Mouse (Mus musculus) C2C12 (cell line): Measurements from ENCODE around the gene Myh9.

Source experiments
- CEBPB ChIP-seq: IDR thresholded peaks from one replicate; pipeline ENCODE4 v1.6.1; 2011; ENCODE audit warnings: low read depth, mild to moderate bottlenecking, control low read depth, moderate library complexity
- CTCF ChIP-seq: IDR thresholded peaks from one replicate; pipeline ENCODE4 v1.5.1; 2011; ENCODE audit not compliant: control insufficient read depth, insufficient read depth, insufficient read length
- MAX ChIP-seq: IDR thresholded peaks from one replicate; pipeline ENCODE4 v1.6.1; 2011; ENCODE audit warnings: mild to moderate bottlenecking, control low read depth
- MYOG ChIP-seq: IDR thresholded peaks from one replicate; pipeline ENCODE4 v1.6.1; 2011; ENCODE audit not compliant: control insufficient read depth, insufficient read length; ENCODE audit errors: extremely low read depth
- USF1 ChIP-seq: IDR thresholded peaks from one replicate; pipeline ENCODE4 v1.6.1; 2011; ENCODE audit warnings: low read depth, mild to moderate bottlenecking, control low read depth, moderate library complexity

DNA sequence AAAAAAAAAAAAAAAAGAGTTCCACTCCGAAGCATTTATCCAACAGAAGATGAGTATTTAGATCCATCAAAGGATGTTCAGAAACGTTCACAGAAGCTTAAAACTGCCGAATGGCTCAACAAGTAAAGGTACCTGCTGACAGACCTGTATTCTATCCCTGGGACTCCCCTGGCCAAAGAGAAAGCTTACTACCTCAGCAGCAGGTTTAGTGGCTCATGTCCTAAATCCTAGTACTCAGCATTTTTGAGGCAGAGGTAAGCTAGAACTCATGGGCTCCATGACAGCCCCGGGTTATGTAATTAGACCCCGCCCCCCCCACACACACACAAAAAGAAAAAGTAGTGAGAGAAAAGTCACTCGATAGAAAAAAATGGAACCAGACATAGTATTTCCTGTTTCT lies 2.1 kb upstream of the Myh9 start:
- no peak for TF ChIP-seq CTCF
- TF ChIP-seq CEBPB, result no peak
- TF ChIP-seq MAX, result no peak
- no peak for TF ChIP-seq MYOG
- no peak for TF ChIP-seq USF1
